Mouse (Mus musculus): Measurements from ENCODE around the gene Cep152.

The Cep152 gene

GRCm38 (mm10) chr2:125558634-125559589 is 66.0 kb downstream of the Cep152 start:
- DNase-seq (ENCODE audit: low read depth, low spot score), result no peak

GRCm38 (mm10) chr2:125555830-125556229 is 69.1 kb downstream of the Cep152 start:
- DNase-seq (ENCODE audit: low read depth, low spot score), result no peak

- DNase-seq (ENCODE audit: low read depth, low spot score), result no peak
Measured at GRCm38 (mm10) chr2:125548806-125549578, 75.9 kb downstream of the Cep152 start.

- no peak for DNase-seq (ENCODE audit: low read depth, low spot score)
Measured at GRCm38 (mm10) chr2:125544986-125545385, 79.9 kb downstream of the Cep152 start.

- DNase-seq (ENCODE audit: low read depth, low spot score), result no peak
Measured at GRCm38 (mm10) chr2:125543646-125544045, 81.3 kb downstream of the Cep152 start.

GRCm38 (mm10) chr2:125541451-125541850 is 83.5 kb downstream of the Cep152 start:
- no peak for DNase-seq (ENCODE audit: low read depth, low spot score)

GRCm38 (mm10) chr2:125540579-125540978 is 84.3 kb downstream of the Cep152 start:
- DNase-seq (ENCODE audit: low read depth, low spot score), result no peak

GRCm38 (mm10) chr2:125539640-125540039 is 85.3 kb downstream of the Cep152 start:
- no peak for DNase-seq (ENCODE audit: low read depth, low spot score)

GRCm38 (mm10) chr2:125530665-125531064 is 94.2 kb downstream of the Cep152 start:
- DNase-seq (ENCODE audit: low read depth, low spot score), result no peak

GRCm38 (mm10) chr2:125526566-125526965 is 98.3 kb downstream of the Cep152 start:
- DNase-seq (ENCODE audit: low read depth, low spot score), result no peak

GRCm38 (mm10) chr2:125525484-125525883 is 99.4 kb downstream of the Cep152 start:
- no peak for DNase-seq (ENCODE audit: low read depth, low spot score)

- DNase-seq (ENCODE audit: low read depth, low spot score), result no peak
Measured at GRCm38 (mm10) chr2:125516594-125516993, 108.3 kb downstream of the Cep152 start.

- DNase-seq (ENCODE audit: low read depth, low spot score), result no peak
Measured at GRCm38 (mm10) chr2:125515291-125516057, 109.4 kb downstream of the Cep152 start.

GRCm38 (mm10) chr2:125514391-125514790 is 110.5 kb downstream of the Cep152 start:
- DNase-seq (ENCODE audit: low read depth, low spot score), result no peak

Data from CD4-positive, CD25-positive, alpha-beta regulatory T cell, adult 2 months (primary cell).